Mouse (Mus musculus) right cerebral cortex, adult 2 months (tissue): ENCODE results near the gene Rnf222.

Experiments used
- DNase-seq, 2 experiments: peaks; one replicate each; pipeline ENCODE4 v3.0.0; 2021 to 2022; ENCODE audit warnings: low spot score in 2 of 2

Rnf222 gene

GRCm38 (mm10) chr11:68890625-68891024, 2.3 kb downstream of the Rnf222 start:
- DNase-seq = no peak

- DNase-seq = no peak
Observed at GRCm38 (mm10) chr11:68891823-68892222, 3.5 kb downstream of the Rnf222 start.

- no peak for DNase-seq
Observed at GRCm38 (mm10) chr11:68892233-68892832, 4.0 kb downstream of the Rnf222 start.

- no peak for DNase-seq
Observed at GRCm38 (mm10) chr11:68893911-68894464, 5.6 kb downstream of the Rnf222 start.

- no peak for DNase-seq
Observed at GRCm38 (mm10) chr11:68896247-68896646, 7.9 kb downstream of the Rnf222 start.

GRCm38 (mm10) chr11:68897120-68897519, 8.8 kb downstream of the Rnf222 start:
- no peak for DNase-seq

GRCm38 (mm10) chr11:68897838-68898237, 9.5 kb downstream of the Rnf222 start:
- no peak for DNase-seq

DNA sequence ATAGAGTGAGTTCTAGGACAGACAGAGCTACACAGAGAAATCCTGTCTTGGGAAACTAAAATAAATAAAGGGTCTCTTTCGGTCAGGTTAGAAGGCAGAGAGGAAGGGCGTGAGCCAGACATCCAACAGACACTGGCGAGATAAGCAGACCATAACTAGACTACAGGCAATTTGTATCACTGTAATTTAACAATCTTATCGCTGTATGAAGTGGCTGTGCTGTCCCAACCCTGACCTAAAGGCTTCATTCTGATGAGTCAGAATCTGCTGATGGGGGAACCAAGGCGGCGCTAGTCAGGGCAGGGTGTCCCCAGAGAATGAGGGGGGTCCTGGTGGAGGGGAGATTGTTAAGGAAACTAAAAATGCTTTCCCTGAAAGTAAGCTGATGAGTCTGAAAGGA, 10.4 kb downstream of the Rnf222 start:
- no peak for DNase-seq

- DNase-seq = no peak
Observed at GRCm38 (mm10) chr11:68899815-68900214, 11.5 kb downstream of the Rnf222 start.

GRCm38 (mm10) chr11:68900519-68901350, 12.4 kb downstream of the Rnf222 start:
- DNase-seq = no peak

DNA sequence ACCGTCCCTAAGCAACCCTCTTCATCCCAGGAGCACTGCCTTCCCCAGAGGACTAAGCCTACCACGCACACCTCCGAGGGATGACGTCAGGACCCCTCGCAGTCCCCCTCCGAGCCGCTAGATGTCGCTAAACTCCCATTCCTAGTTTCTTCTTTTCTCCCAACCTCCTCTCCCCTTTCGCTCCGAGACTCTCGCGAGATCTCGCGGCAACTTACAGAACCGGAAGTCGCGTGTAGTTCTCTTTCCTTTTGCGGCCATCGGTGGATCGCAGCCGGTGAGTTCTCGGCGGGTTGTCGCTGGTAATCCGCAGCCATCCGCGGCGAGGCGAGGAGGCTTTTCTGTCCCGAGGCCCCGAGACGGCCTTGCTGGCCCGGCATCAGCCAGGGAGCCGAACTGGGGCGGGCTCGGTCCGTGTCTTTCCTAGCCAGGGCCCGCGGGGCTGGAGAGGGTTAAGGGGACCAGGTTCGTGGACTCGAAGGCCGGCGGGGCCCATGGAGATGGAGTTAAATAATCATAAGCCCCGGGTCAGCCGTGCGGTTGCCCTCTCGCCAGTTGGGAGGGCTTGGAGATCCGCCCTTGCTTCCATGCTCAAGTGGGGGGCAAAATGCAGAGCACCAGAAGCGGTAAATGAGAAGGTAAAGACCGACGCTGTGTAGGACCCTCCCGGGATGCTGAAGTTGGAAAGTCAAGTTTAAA, 13.1 kb downstream of the Rnf222 start, which contains the start of gene Rpl26:
Rpl26 (plus strand) TSS at position 233 of the 696 bp plus-strand sequence.
- peak; percentile 100 for DNase-seq

GRCm38 (mm10) chr11:68902047-68902364, 13.7 kb downstream of the Rnf222 start:
- DNase-seq = no peak

DNA sequence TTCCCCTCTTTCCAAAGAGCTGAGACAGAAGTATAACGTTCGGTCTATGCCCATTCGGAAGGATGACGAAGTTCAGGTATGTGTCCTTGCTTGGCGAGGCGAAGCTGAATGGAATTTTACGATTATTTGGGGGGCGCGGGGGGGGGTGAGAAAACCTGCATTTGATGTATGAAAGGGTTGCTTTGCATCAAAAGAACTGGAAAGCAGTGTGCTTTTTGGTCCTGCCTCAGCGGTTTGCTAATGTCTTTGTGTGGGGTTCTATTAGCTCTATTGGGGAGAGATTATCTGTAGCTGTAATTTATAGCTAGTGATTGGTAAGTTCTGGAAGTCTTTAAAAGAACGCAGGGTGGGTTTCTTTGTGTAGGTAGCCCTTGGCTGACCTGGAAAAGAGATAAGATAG, 14.0 kb downstream of the Rnf222 start:
- no peak for DNase-seq

GRCm38 (mm10) chr11:68902823-68903222, 14.5 kb downstream of the Rnf222 start:
- no peak for DNase-seq

DNA sequence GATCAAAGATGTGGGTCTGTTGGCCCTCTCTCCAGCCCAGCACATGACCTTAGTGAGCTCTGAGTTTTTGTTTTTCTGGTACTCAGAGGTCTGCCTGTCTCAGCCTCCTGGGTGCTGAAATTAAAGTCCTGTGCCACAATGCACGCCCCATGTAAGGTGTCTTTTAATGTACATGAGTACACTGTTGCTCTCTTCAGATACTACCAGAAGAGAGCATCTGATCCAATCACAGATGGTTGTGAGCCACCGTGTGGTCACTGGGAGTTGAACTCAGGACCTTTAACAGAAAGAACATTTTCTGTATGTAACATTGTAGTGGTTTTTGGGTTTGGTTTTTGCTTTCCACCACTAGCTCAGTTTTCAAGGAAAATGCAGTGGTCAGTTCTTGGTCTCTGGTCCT, 15.4 kb downstream of the Rnf222 start:
- no peak for DNase-seq

GRCm38 (mm10) chr11:68904375-68905137, 16.2 kb downstream of the Rnf222 start:
- peak; percentile 89 to 90 for DNase-seq

DNA sequence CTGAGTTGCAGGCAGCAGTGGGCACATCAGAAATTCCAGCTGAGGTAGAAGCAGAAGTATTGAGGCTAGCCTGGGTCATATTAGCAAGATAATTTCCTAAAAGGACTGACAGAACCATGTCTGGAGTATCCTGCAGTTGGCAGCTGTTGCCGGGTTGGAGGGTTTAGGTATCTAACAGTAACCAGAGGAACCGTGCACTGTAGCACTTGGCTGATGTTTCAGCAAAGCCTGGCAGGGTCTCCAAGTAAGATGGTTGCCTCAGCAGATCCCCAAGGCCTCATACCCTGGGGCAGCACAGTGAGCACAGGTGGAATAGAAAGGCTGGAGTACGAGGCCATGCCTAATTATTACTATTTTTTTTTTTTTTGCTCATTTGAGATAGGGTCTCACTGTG, 16.8 kb downstream of the Rnf222 start:
- DNase-seq = no peak

DNA sequence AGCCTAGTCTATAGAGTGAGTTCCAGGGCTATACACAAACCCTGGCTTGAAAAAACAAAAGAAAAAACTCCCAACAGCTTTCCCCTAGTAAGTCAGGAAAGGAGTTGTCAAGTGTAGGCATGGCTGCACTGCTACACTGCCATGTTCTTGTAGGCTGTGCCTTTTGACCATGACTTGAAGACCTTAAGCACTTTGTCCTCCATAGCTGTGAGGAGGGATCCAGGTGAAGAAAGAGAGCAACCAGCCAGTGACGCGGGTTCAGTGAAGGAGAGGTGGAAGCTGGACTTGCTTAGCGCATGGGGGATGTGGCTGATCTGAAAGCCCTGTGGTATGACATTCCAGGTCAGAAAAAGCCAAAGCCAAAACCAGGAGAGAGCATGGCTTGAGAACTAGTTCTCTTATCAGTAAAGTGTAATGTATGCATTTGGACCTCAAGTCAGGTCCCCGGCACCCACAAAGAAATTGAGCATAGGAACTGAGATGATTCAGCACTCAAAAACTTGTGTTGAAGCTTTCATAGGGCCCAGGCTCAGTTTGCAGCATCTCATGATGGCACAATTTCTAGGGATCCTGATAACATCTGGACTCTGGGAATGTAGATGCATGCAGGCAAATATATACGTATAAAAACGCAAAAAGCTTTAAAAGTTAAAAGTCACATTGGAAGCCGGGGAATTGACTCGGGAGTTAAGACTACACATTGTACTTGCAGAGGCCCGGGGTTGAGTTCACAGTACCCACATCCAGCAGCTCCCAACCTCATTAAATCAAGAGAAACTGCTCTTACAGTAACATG, 17.5 kb downstream of the Rnf222 start:
- no peak for DNase-seq

- DNase-seq = no peak
Observed at GRCm38 (mm10) chr11:68906461-68906790, 18.1 kb downstream of the Rnf222 start.

DNA sequence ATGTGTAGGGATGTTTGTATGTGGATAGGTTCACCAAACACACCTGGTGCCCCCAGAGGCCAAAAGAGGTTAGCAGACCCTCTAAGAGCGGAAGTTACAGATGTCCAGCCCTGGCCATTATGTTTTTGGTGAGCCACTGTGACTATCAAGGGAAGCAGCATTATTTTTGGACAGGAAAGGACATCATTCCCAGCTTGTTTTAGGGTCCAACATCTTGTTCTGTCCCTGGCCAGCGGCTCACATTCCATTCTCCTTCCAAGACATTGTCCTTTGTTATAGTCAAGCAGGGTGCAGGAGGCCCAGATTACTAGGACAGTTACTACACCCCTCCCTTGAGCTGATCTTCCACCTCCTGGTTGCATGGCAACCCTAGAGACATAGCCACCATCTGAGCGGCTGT, 18.9 kb downstream of the Rnf222 start:
- DNase-seq = no peak

- no peak for DNase-seq
Observed at GRCm38 (mm10) chr11:68908846-68909503, 20.6 kb downstream of the Rnf222 start.
